Mouse (Mus musculus) embryonic facial prominence, embryonic 10.5 days (tissue): ENCODE results near the gene Adam25. TPM values are rescaled to one million over a fixed set of nuclear protein-coding genes. Genes with fewer than 3 reads are reported as not detected.
"Not testable (repeated sequence)": the region's sequence is repeated elsewhere in the genome, so short reads cannot be mapped to it uniquely, and the experiment has no call there.

ENCODE experiments used
- DNase-seq: peaks from one replicate; pipeline ENCODE4 v3.0.0-alpha.2; 2017; ENCODE audit warnings: low spot score
- H3K27ac ChIP-seq: fragments of 300-500 bp; sonication (generic); replicated peaks from 2 replicates; pipeline ENCODE4 v1.5.1; 2016; ENCODE audit warnings: mild to moderate bottlenecking
- H3K27me3 ChIP-seq: fragments of 300-500 bp; sonication (generic); replicated peaks from 2 replicates; pipeline ENCODE4 v1.6.1; 2016; ENCODE audit warnings: low read depth, mild to moderate bottlenecking; ENCODE audit not compliant: poor library complexity, severe bottlenecking
- H3K36me3 ChIP-seq: fragments of 300-500 bp; sonication (generic); replicated peaks from 2 replicates; pipeline ENCODE4 v1.6.1; 2016; ENCODE audit warnings: mild to moderate bottlenecking, moderate library complexity
- H3K4me1 ChIP-seq: fragments of 300-500 bp; sonication (generic); 2 replicates; pipeline ENCODE4 v1.6.1; 2016
- H3K4me3 ChIP-seq: fragments of 300-500 bp; sonication (generic); 2 replicates; pipeline ENCODE4 v1.5.1; 2016; ENCODE audit warnings: mild to moderate bottlenecking, moderate library complexity
- H3K9me3 ChIP-seq: fragments of 300-500 bp; sonication (generic); 2 replicates; pipeline ENCODE4 v1.6.1; 2016; ENCODE audit warnings: mild to moderate bottlenecking
- WGBS: fragments of 180-500 bp; shearing (Covaris S2); methylation state at CpG from one replicate; pipeline ENCODE4 v1.1.7; 2016; 5-methylcytosine and 5-hydroxymethylcytosine counted together
- polyA plus RNA-seq: library from polyadenylated mRNA; unstranded; fragments of >200 nt; fragmentation: Nextera tagmentation; extraction: Ambion mirVana; gene quantifications from 2 replicates; pipeline ENCODE4 v1.2.1, GENCODE M21; 2016

The Adam25 gene
- polyA plus RNA-seq = not detected in 2 replicates

- H3K27me3 ChIP-seq, DNase-seq, H3K36me3 ChIP-seq, H3K4me1 ChIP-seq, H3K27ac ChIP-seq, H3K9me3 ChIP-seq, H3K4me3 ChIP-seq: not testable (repeated sequence)
- 53% methylated on average over 1 of the region's 1 CpGs for WGBS
Measured at GRCm38 (mm10) chr8:40751908-40752307, at the start of gene Adam25. Gene Adam25, plus strand, starts transcription at chr8:40752208.

GRCm38 (mm10) chr8:40715406-40715805 lies 36.6 kb upstream of the Adam25 start:
- H3K36me3 ChIP-seq, H3K27ac ChIP-seq, H3K4me3 ChIP-seq, DNase-seq, H3K4me1 ChIP-seq, H3K27me3 ChIP-seq, H3K9me3 ChIP-seq: not testable (repeated sequence)
- 95% methylated on average over 4 of the region's 4 CpGs for WGBS

GRCm38 (mm10) chr8:40715986-40716385 lies 36.0 kb upstream of the Adam25 start:
- Histone ChIP-seq H3K4me3 (no peak overlapping the region), H3K27ac (no peak overlapping the region), H3K36me3 (no peaks in the 10 kb centered on the region), H3K4me1 (no peaks in the 10 kb centered on the region), H3K9me3 (no peaks in the 10 kb centered on the region), H3K27me3 (no peaks in the 10 kb centered on the region)
- 85% methylated on average over 7 of the region's 7 CpGs for WGBS
- DNase-seq = no peak

- Histone ChIP-seq H3K27ac (no peak overlapping the region), H3K4me3 (no peak overlapping the region), H3K36me3 (no peaks in the 10 kb centered on the region), H3K27me3 (no peaks in the 10 kb centered on the region), H3K4me1 (0 out of 2 replicates have a peak, but pooled peaks cover 10% of the 10 kb centered on the region), H3K9me3 (no peaks in the 10 kb centered on the region)
- no peak for DNase-seq
Measured at GRCm38 (mm10) chr8:40783320-40783719, 31.3 kb downstream of the Adam25 start.

GRCm38 (mm10) chr8:40792973-40793372 lies 41.0 kb downstream of the Adam25 start, which contains the start of gene Adam20:
Gene Adam20, plus strand, starts transcription at chr8:40793273.
- DNase-seq, H3K27me3 ChIP-seq, H3K27ac ChIP-seq, H3K36me3 ChIP-seq, H3K4me3 ChIP-seq, H3K4me1 ChIP-seq, H3K9me3 ChIP-seq: not testable (repeated sequence)
- WGBS = 74% methylated on average over 1 of the region's 1 CpGs

- WGBS = 86% methylated on average over 2 of the region's 2 CpGs
- Histone ChIP-seq H3K4me3 (no peak overlapping the region), H3K36me3 (no peaks in the 10 kb centered on the region), H3K9me3 (no peaks in the 10 kb centered on the region), H3K27me3 (no peaks in the 10 kb centered on the region), H3K4me1 (no peaks in the 10 kb centered on the region), H3K27ac (no peak overlapping the region)
- DNase-seq = no peak
Measured at GRCm38 (mm10) chr8:40803379-40804079, 51.5 kb downstream of the Adam25 start.

Other genes with a start within 250 kb of the Adam25 start
- gene Adam24, start 77.1 kb upstream of the Adam25 start, polyA plus RNA-seq = not detected in 2 replicates
- not detected in 2 replicates for gene Adam20, start 41.1 kb downstream of the Adam25 start, polyA plus RNA-seq
- gene Adam39, start 70.8 kb downstream of the Adam25 start, polyA plus RNA-seq = not detected in 2 replicates